Mouse (Mus musculus) cerebellum, adult 18-20 months (tissue): ENCODE data around the gene Sirt2.
A peak's percentile ranks its signal among the peaks of the same experiment; 100 is the strongest.

Experiments
- DNase-seq, 2 experiments: peaks; one replicate each; pipeline ENCODE4 v3.0.0; 2021

Sirt2 gene

GRCm38 (mm10) chr7:28799994-28800393 is 33.5 kb downstream of the Sirt2 start:
- no peak for DNase-seq

GRCm38 (mm10) chr7:28801451-28801850 is 34.9 kb downstream of the Sirt2 start:
- DNase-seq = no peak

- DNase-seq = no peak
Observed at GRCm38 (mm10) chr7:28801901-28802670, 35.6 kb downstream of the Sirt2 start.

- DNase-seq = no peak
Observed at GRCm38 (mm10) chr7:28802846-28803588, 36.5 kb downstream of the Sirt2 start.

GRCm38 (mm10) chr7:28803756-28804155 is 37.2 kb downstream of the Sirt2 start:
- DNase-seq = no peak

- DNase-seq = no peak
Observed at GRCm38 (mm10) chr7:28806869-28807268, 40.3 kb downstream of the Sirt2 start.

- DNase-seq = peak in 1 of 2 experiments; percentile 43
Observed at GRCm38 (mm10) chr7:28807641-28808220, 41.2 kb downstream of the Sirt2 start.

GRCm38 (mm10) chr7:28808221-28808941 is 41.8 kb downstream of the Sirt2 start, which contains the start of gene Hnrnpl:
Gene Hnrnpl, plus strand, starts transcription at chr7:28808541.
- DNase-seq = peak; percentile 54 to 74

GRCm38 (mm10) chr7:28808957-28809393 is 42.4 kb downstream of the Sirt2 start:
- DNase-seq = peak; percentile 95 to 98

GRCm38 (mm10) chr7:28809401-28810089 is 43.0 kb downstream of the Sirt2 start:
- peak; percentile 54 to 68 for DNase-seq

- peak; percentile 99 for DNase-seq
Observed at GRCm38 (mm10) chr7:28810107-28811066, 43.9 kb downstream of the Sirt2 start.

GRCm38 (mm10) chr7:28811228-28811627 is 44.7 kb downstream of the Sirt2 start:
- peak; percentile 93 to 94 for DNase-seq

- DNase-seq = no peak
Observed at GRCm38 (mm10) chr7:28811640-28812275, 45.2 kb downstream of the Sirt2 start.

- no peak for DNase-seq
Observed at GRCm38 (mm10) chr7:28812436-28812835, 45.9 kb downstream of the Sirt2 start.

GRCm38 (mm10) chr7:28812949-28813348 is 46.4 kb downstream of the Sirt2 start:
- DNase-seq = no peak

- DNase-seq = no peak
Observed at GRCm38 (mm10) chr7:28814306-28815034, 47.9 kb downstream of the Sirt2 start.

- DNase-seq = no peak
Observed at GRCm38 (mm10) chr7:28815230-28815629, 48.7 kb downstream of the Sirt2 start.

- no peak for DNase-seq
Observed at GRCm38 (mm10) chr7:28816201-28816600, 49.7 kb downstream of the Sirt2 start.

- DNase-seq = no peak
Observed at GRCm38 (mm10) chr7:28816920-28817319, 50.4 kb downstream of the Sirt2 start.

- no peak for DNase-seq
Observed at GRCm38 (mm10) chr7:28817524-28817923, 51.0 kb downstream of the Sirt2 start.
